Mouse (Mus musculus) c-Kit-positive CD71-positive TER-119-positive erythroid progenitor cells, embryonic 14.5 days (primary cell): Measurements from ENCODE around the gene Fanci.

Experiments used
- DNase-seq: peaks from one replicate; pipeline ENCODE4 v3.0.0-alpha.2; 2013; ENCODE audit warnings: low spot score

Fanci gene

GRCm38 (mm10) chr7:79391883-79392649 is at the start of gene Fanci:
TSS of gene Fanci (plus strand) at chr7:79391929.
- peak; percentile 96 for DNase-seq

DNA sequence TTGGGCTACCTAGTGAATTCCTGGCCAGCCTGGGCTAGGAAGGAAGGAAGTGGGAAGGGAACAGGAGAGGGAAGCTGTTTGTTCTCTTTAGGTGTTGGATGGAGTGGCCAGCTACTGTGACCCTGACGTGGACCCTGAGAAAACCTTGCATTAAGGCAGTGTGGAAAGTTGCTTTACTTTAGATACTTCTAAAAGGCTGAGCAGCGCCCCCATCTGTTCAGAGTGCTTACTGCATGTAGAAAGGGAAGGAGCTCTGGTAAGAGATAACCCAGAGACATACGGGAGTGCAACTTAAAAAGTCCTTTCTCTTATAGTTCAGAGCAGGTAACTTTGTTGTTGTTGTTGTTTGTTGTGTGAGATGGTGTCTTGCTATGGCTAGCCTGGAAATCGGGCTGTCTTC is 45.8 kb upstream of the Fanci start:
- peak; percentile 68 for DNase-seq

DNA sequence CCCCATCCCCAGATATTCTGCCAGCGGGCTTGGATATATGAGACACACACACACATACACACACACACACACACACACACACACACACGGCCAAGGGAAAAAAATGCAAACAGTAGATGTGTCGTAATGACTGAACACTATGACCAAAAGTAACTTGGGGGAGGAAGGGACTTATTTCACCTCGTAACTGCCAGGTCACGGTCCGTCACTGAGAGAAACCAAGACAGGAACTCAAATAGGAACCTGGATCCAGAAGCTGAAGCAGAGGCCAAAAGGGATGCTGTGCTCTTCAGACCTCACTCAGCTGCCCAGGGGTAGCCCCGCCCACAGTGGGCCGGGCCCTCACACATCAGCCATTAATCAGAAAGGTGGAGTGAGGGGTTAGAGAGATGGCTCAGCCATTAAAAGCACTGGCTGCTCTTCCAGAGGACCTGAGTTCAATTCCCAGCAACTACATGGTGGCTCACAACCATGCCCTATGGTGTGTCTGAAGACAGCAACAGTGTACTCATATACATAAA is 45.1 kb upstream of the Fanci start:
- no peak for DNase-seq

DNA sequence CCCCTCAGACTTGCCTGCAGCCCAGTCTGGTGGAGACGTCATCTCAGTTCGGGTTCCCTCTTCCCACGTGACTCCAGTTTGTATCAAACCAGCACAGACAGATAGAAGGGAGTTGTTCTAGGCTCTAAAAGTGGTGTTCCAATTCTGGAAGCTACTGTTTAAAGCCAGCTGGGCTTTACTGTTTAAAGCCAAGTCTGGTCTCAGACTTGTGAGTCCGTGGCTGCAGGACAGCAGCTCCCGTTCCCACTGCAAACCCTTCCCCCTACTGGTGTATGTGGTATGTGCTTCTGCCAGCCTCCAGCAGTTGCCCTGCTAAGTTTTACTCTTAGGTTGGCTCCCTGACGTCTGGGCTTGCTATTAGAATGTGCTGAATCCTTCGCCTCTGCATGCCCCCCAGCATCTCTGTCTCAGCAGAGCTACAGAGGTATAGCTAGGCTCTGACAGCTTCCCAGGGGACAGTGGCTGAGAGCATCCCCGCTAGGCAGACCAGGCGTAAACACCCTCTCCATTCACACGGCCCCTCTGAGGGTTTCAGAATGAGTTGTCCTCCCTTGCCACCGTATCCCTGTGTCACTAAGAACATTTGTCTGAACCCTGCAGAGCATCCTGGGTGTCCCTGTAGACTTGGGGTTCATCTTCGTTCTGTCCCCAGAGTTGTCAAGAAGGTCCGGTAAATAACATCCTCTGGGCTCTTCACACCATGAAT is 44.5 kb upstream of the Fanci start:
- DNase-seq = no peak

GRCm38 (mm10) chr7:79348816-79349215 is 42.9 kb upstream of the Fanci start:
- no peak for DNase-seq

DNA sequence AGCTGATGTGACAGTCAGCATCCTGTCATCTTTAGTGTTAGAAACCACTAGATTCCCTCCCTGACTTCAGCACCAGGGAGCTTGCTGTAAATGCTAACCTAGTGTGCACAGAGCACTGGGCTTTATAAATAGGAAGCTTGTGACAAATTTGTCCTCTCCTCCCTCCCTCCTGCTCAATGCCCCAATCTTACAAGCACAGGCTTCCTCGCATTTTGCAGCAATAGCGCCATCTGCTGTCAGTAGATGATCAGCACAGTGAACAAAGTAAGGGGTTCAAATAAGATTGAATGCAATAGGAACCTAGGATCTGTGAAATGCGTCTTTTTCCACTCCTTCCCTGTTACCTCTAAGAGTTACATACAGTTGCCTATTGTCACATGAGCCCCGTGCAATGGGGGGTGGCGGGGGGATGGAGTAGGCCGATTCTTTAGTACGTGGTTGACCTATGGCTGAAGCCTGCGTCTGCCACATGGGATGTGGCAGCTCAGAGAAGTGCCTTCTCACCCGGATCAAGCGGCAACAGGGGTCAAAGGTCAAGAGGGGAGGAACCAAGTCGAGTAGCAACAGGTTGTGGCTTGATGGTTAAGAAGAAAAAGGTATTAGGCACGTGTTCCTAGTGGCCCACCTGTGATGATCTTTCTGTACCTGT is 41.9 kb upstream of the Fanci start:
- DNase-seq = peak; percentile 74

DNA sequence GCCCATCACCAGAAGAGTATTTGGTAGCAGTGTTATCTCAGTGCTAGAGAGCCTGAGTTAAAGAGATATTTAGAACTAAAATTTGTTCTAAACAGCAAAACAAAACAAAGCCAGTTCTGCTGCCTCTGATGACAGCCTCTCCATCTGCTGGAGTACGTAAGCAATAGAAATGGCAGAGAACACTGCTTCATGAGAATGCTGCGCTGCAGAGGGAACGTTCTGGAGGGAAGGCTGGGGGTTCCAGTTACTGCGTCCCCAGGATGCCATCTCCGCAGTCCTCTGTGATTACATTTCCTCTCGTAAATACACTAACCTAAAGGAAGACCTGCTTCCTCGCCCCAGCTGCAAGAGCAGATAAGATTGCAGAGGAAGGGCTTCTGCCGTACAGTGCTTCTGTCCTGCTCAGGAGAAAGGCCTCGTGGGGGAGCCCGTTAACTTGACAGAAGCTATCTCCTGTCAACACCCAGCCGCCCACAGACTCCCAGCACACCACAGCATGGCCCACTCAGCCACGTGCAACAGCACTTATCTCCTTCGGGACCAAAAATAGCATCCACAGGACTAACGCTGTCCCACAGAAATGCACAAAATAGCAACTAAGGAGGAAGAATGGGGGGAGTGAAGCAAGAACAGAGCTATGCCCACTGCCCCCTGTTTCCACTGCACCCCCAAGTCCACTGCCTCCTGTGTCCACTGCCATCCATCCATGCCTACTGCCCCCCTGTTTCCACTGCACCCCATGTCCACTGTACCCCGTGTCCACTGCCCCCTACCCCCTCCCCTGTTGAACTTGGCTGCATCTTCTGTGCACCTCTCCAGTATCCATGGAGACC is 33.2 kb upstream of the Fanci start:
- peak; percentile 73 for DNase-seq

- DNase-seq = no peak
Measured at GRCm38 (mm10) chr7:79359183-79359435, 32.6 kb upstream of the Fanci start.

DNA sequence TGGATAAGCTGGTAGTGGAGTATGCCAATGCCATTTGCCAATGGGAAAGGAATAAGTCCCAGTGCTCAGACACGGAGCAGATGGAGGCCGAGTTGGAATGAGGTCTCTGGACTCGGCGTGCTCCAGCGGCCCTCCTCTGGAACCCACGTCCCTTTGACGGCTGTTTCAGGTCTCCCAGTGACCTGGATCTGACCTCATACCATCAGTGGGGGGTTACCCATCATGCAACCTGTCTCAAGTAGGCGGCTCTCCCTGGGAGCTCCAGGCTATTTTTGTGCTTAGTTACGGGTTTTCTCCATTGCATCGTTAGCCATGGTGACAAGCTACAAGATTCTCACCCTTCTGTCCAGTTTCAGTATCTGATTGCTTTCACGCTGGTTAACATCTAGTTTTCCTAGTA is 31.7 kb upstream of the Fanci start:
- no peak for DNase-seq

DNA sequence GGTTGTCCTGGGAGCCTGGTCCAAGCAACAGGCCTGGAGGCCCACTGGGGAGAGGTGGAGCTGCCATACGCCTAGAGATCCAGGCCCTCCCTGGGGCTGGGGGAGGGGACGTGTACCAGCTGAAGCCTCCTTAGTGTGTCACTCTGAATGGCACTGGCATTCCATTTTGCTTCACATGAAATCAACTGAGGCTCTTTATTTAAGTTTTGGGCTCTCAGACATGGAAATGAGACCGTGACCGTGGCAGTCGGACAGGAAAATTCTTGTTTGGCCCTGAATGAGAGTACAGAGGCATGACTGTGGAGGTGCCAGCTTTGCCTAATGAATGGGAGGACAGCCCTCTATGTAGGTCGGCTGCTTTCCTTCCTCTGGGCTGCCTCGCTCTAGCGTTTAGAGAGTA is 29.5 kb upstream of the Fanci start:
- DNase-seq = no peak

GRCm38 (mm10) chr7:79362830-79363229 is 28.9 kb upstream of the Fanci start:
- no peak for DNase-seq

GRCm38 (mm10) chr7:79363370-79364043 is 28.2 kb upstream of the Fanci start:
- no peak for DNase-seq

DNA sequence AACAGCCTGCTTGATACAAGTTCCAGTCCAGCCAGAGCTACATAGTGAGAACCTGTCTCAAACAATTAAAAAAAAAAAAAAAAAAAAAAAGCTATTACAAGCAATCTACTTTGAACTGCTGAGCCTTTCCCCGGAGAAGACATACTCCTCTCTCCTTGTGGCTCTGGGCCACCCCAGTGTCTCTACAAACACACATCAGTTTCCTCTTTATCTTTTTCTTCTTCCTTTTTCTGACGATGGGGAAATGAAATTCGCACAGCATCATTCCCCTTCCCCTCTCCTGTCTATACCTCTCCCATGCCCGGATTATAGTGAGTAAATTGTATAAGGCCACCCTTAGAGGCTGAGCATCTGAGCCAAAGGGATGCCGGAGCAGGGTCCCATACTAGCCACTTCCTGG is 23.1 kb upstream of the Fanci start:
- DNase-seq = no peak

DNA sequence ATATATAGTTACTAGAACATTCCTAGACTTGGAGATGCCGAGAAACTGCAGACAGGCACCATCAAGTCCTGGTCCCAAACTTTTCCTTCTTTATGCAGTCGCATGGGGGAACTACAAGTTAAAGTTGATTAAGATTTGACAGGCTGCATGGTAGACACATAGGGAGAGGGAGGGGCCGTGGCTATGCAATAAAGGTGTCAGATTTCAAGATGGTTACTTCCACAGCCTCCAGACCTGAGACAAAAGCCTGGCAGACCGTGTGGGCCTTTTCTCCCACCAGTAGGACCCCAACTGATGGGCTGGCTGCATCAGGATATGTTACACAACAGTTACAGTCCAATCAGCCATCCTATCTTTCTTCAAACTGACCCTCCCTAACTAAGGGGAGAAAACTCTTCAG is 22.3 kb upstream of the Fanci start:
- DNase-seq = no peak

- peak; percentile 73 for DNase-seq
Measured at GRCm38 (mm10) chr7:79371321-79371879, 20.3 kb upstream of the Fanci start.

DNA sequence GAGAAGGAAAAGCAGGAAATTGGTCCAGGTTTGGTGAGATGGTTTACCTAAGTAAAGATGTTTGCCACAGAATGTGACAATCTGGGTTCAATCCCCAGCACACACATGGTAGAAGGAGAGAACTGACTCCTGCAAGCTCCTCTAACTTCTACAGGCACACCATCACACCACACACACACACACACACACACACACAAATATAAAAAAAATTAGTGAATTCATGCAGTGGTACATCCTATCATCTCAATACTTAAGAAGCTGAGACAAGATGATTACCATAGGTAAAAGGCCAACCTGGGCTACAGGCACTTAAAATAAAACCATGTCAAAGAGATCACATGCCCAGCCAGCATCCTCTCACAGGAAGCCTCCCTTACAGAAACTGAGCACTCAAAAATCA is 17.7 kb upstream of the Fanci start:
- DNase-seq = no peak

DNA sequence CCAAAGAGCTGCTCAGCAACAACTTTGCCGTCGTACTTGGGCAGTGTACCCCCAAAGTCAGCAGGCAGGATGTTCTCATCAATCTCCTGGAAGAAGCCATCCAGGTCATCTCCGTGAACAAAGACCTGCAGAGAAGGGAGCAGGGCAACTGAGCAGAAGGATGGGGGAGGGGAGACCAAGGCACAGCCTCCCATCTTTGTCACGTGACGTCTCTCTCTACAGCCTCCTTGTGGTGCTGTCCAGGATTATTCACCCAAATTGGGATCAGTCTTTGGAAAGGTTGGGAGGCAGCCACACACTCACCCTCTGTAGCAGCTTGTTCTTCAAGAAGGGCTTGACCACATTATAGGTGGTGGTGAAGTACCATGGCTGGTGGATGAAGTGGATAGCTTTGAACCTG is 16.1 kb upstream of the Fanci start:
- no peak for DNase-seq

- no peak for DNase-seq
Measured at GRCm38 (mm10) chr7:79376516-79377275, 15.0 kb upstream of the Fanci start.

GRCm38 (mm10) chr7:79386422-79387133 is 5.2 kb upstream of the Fanci start, which contains the start of gene Rlbp1:
TSS of gene Rlbp1 (minus strand) at chr7:79387048.
- DNase-seq = no peak

GRCm38 (mm10) chr7:79387140-79387539 is 4.6 kb upstream of the Fanci start:
- no peak for DNase-seq
